Mouse (Mus musculus) thymus, adult 2 months (tissue): ENCODE measurements around the gene Mfsd13b.
"Not testable (repeated sequence)": the region's sequence is repeated elsewhere in the genome, so short reads cannot be mapped to it uniquely, and the experiment has no call there.

Experiments
- CTCF ChIP-seq: fragments of 200-500 bp; IDR thresholded peaks from 2 replicates; pipeline ENCODE4 v1.5.1; 2012; ENCODE audit warnings: mild to moderate bottlenecking, control low read depth, low read length, moderate library complexity, borderline replicate concordance; ENCODE audit not compliant: control insufficient read depth, poor library complexity, insufficient read depth; ENCODE audit errors: extremely low read depth
- POLR2A ChIP-seq: fragments of 200-500 bp; IDR thresholded peaks from 2 replicates; pipeline ENCODE4 v1.6.1; 2012; ENCODE audit warnings: mild to moderate bottlenecking, low read length, control low read depth, moderate library complexity; ENCODE audit not compliant: control insufficient read depth, poor library complexity, insufficient read depth; ENCODE audit errors: extremely low read depth

DNA sequence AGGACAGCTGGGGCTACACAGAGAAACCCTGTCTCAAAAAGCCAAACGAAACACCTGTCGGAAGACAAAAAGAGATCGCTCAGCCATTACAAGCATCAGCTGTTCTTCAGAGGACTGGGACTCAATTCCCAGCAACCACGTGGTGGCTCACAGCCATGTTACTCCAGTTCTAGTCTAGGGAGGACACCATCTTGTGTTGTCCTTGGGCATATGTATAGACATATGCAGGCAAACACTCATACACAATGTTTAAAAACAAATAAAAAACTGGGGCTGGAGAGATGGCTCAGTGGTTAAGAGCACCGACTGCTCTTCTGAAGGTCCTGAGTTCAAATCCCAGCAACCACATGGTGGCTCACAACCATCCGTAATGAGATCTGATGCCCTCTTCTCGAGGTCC, 28.7 kb upstream of the Mfsd13b start:
- TF ChIP-seq CTCF, POLR2A: not testable (repeated sequence)
